Mouse (Mus musculus): Measurements from ENCODE around the gene Eid3. TPM values are rescaled to one million over a fixed set of nuclear protein-coding genes. Genes with fewer than 3 reads are reported as not detected.

The Eid3 gene
- total RNA-seq, 4 experiments from 2014 or later: 0.40 to 1.9 (median 0.58) TPM

- DNase-seq (ENCODE audit: low spot score): no peak
Observed at GRCm38 (mm10) chr10:82910198-82910597, 43.8 kb downstream of the Eid3 start.

GRCm38 (mm10) chr10:82913238-82913637 lies 46.8 kb downstream of the Eid3 start:
- DNase-seq (ENCODE audit: low spot score): no peak

GRCm38 (mm10) chr10:82913772-82914171 lies 47.3 kb downstream of the Eid3 start:
- no peak for DNase-seq (ENCODE audit: low spot score)

Other genes starting within 250 kb of the Eid3 start
- gene 1190007I07Rik, start 243.4 kb upstream of the Eid3 start, total RNA-seq (2022): 10 to 100 TPM; 24.3 to 33.8 (median 28.9) TPM
- 10 to 100 TPM in 1 of 4 experiments, 1 to 10 TPM in 3; 8.4 to 11.0 (median 9.4) TPM for gene Tdg, start 236.8 kb upstream of the Eid3 start, total RNA-seq (2022)
- 1 to 10 TPM; 1.9 to 3.9 (median 3.1) TPM for gene Glt8d2, start 176.0 kb upstream of the Eid3 start, total RNA-seq (2022)
- 10 to 100 TPM; 26.1 to 34.0 (median 27.8) TPM for gene Hcfc2, start 170.5 kb upstream of the Eid3 start, total RNA-seq (2022)
- 10 to 100 TPM; 13.0 to 16.0 (median 14.5) TPM for gene Nfyb, start 102.5 kb upstream of the Eid3 start, total RNA-seq (2022)
- gene Txnrd1, start 32.7 kb upstream of the Eid3 start, total RNA-seq (2022): 10 to 100 TPM; 57.3 to 65.7 (median 59.4) TPM
- 1 to 10 TPM; 2.1 to 3.1 (median 2.7) TPM for gene Chst11, start 118.9 kb downstream of the Eid3 start, total RNA-seq (2022)